Mouse (Mus musculus): ENCODE data around the gene Thap8. TPM values are rescaled to one million over a fixed set of nuclear protein-coding genes. Genes with fewer than 3 reads are reported as not detected.

Thap8 gene
- polyA plus RNA-seq, 1 experiment from 2014 or later: 0.15 TPM

GRCm38 (mm10) chr7:30265041-30265440 lies 14.9 kb upstream of the Thap8 start:
- Histone ChIP-seq H3K4me2 (no peak overlapping the region), H3K4me1 (replicated peaks) (no peaks in the 10 kb centered on the region), H3K27me3 (no peaks in the 10 kb centered on the region), H3K27ac (no peak overlapping the region), H3K4me3 (replicated peaks) (no peak overlapping the region), H3K9me3 (no peaks in the 10 kb centered on the region), H3K36me3 (peaks cover 37% of the 10 kb centered on the region), H3K9ac (replicated peaks) (no peak overlapping the region)
- 87% methylated on average over 2 of the region's 2 CpGs for WGBS
- no peak for ATAC-seq (ENCODE audit: insufficient number of reproducible peaks, insufficient read depth, low FRiP score, low TSS enrichment, low read depth)

- Histone ChIP-seq H3K9me3 (no peaks in the 10 kb centered on the region), H3K27ac (no peak overlapping the region), H3K4me3 (replicated peaks) (no peak overlapping the region), H3K4me2 (no peak overlapping the region), H3K27me3 (no peaks in the 10 kb centered on the region), H3K9ac (replicated peaks) (no peak overlapping the region), H3K4me1 (replicated peaks) (no peaks in the 10 kb centered on the region), H3K36me3 (peaks cover 42% of the 10 kb centered on the region)
- no peak for ATAC-seq (ENCODE audit: insufficient number of reproducible peaks, insufficient read depth, low FRiP score, low TSS enrichment, low read depth)
- WGBS: 94% methylated on average over 5 of the region's 5 CpGs
Observed at GRCm38 (mm10) chr7:30265531-30265930, 14.4 kb upstream of the Thap8 start.

- H3K27me3 ChIP-seq: no peaks in the 10 kb centered on the region
- no peak overlapping the region for H3K9ac ChIP-seq (replicated peaks)
- no peak overlapping the region for H3K4me3 ChIP-seq (replicated peaks)
- no peaks in the 10 kb centered on the region for H3K4me1 ChIP-seq (replicated peaks)
- no peaks in the 10 kb centered on the region for H3K9me3 ChIP-seq
- ATAC-seq (ENCODE audit: insufficient number of reproducible peaks, insufficient read depth, low FRiP score, low TSS enrichment, low read depth): no peak
- no peak overlapping the region for H3K27ac ChIP-seq
- H3K4me2 ChIP-seq: no peak overlapping the region
- peaks cover 45% of the 10 kb centered on the region for H3K36me3 ChIP-seq
- WGBS: 91% methylated on average over 7 of the region's 7 CpGs
Observed at GRCm38 (mm10) chr7:30265935-30266334, 14.0 kb upstream of the Thap8 start.

- 92% methylated on average over 3 of the region's 3 CpGs for WGBS
- H3K4me3 ChIP-seq (replicated peaks): no peak overlapping the region
- H3K36me3 ChIP-seq: peaks cover 45% of the 10 kb centered on the region
- no peak overlapping the region for H3K4me2 ChIP-seq
- ATAC-seq (ENCODE audit: insufficient number of reproducible peaks, insufficient read depth, low FRiP score, low TSS enrichment, low read depth): no peak
- no peaks in the 10 kb centered on the region for H3K9me3 ChIP-seq
- H3K27me3 ChIP-seq: no peaks in the 10 kb centered on the region
- no peaks in the 10 kb centered on the region for H3K4me1 ChIP-seq (replicated peaks)
- H3K27ac ChIP-seq: no peak overlapping the region
- H3K9ac ChIP-seq (replicated peaks): no peak overlapping the region
Observed at GRCm38 (mm10) chr7:30266780-30267179, 13.1 kb upstream of the Thap8 start.

GRCm38 (mm10) chr7:30269641-30270040 lies 10.3 kb upstream of the Thap8 start:
- Histone ChIP-seq H3K4me2 (no peak overlapping the region), H3K4me1 (replicated peaks) (no peaks in the 10 kb centered on the region), H3K36me3 (peaks cover 51% of the 10 kb centered on the region), H3K27ac (no peak overlapping the region), H3K4me3 (replicated peaks) (no peak overlapping the region), H3K9me3 (no peaks in the 10 kb centered on the region), H3K27me3 (no peaks in the 10 kb centered on the region), H3K9ac (replicated peaks) (0 out of 2 replicates have a peak overlapping the region, but pooled peaks have one; percentile 8)
- no peak for ATAC-seq (ENCODE audit: insufficient number of reproducible peaks, insufficient read depth, low FRiP score, low TSS enrichment, low read depth)
- 90% methylated on average over 4 of the region's 4 CpGs for WGBS

- Histone ChIP-seq H3K27me3 (no peaks in the 10 kb centered on the region), H3K9me3 (no peaks in the 10 kb centered on the region), H3K27ac (no peak overlapping the region), H3K9ac (replicated peaks) (no peak overlapping the region), H3K4me3 (replicated peaks) (no peak overlapping the region), H3K4me1 (replicated peaks) (peaks cover 2% of the 10 kb centered on the region; the same call in 1 of the 2 replicates), H3K36me3 (peaks cover 30% of the 10 kb centered on the region), H3K4me2 (no peak overlapping the region)
- WGBS: 65% methylated on average over 6 of the region's 6 CpGs
- no peak for ATAC-seq (ENCODE audit: insufficient number of reproducible peaks, insufficient read depth, low FRiP score, low TSS enrichment, low read depth)
Observed at GRCm38 (mm10) chr7:30274383-30274782, 5.5 kb upstream of the Thap8 start.

GRCm38 (mm10) chr7:30278911-30279310 lies 983 bp upstream of the Thap8 start:
- no peak overlapping the region for H3K9ac ChIP-seq (replicated peaks)
- H3K27me3 ChIP-seq: no peaks in the 10 kb centered on the region
- H3K4me1 ChIP-seq (replicated peaks): peaks cover 14% of the 10 kb centered on the region
- H3K36me3 ChIP-seq: no peaks in the 10 kb centered on the region
- WGBS: 47% methylated on average over 2 of the region's 2 CpGs
- H3K27ac ChIP-seq: no peak overlapping the region
- H3K9me3 ChIP-seq: no peaks in the 10 kb centered on the region
- ATAC-seq (ENCODE audit: insufficient number of reproducible peaks, insufficient read depth, low FRiP score, low TSS enrichment, low read depth): no peak
- H3K4me3 ChIP-seq (replicated peaks): no peak overlapping the region
- peak overlapping the region; percentile 82; the same call in 1 of the 2 replicates for H3K4me2 ChIP-seq

GRCm38 (mm10) chr7:30279536-30279935 lies 358 bp upstream of the Thap8 start:
- peak overlapping the region; percentile 95 for H3K27ac ChIP-seq
- 1% methylated on average over 6 of the region's 6 CpGs for WGBS
- H3K4me2 ChIP-seq: peak overlapping the region; percentile 82
- H3K9ac ChIP-seq (replicated peaks): peak overlapping the region; percentile 57
- H3K27me3 ChIP-seq: no peaks in the 10 kb centered on the region
- peak overlapping the region; percentile 78 for H3K4me3 ChIP-seq (replicated peaks)
- no peak for ATAC-seq (ENCODE audit: insufficient number of reproducible peaks, insufficient read depth, low FRiP score, low TSS enrichment, low read depth)
- H3K4me1 ChIP-seq (replicated peaks): peaks cover 14% of the 10 kb centered on the region
- no peaks in the 10 kb centered on the region for H3K9me3 ChIP-seq
- no peaks in the 10 kb centered on the region for H3K36me3 ChIP-seq

GRCm38 (mm10) chr7:30280670-30281138 lies 810 bp downstream of the Thap8 start:
- ATAC-seq (ENCODE audit: insufficient number of reproducible peaks, insufficient read depth, low FRiP score, low TSS enrichment, low read depth): peak; percentile 85
- H3K9ac ChIP-seq (replicated peaks): peak overlapping the region; percentile 44
- WGBS: under 1% methylated on average over 20 of the region's 20 CpGs

GRCm38 (mm10) chr7:30281522-30281921 lies 1.6 kb downstream of the Thap8 start:
- Histone ChIP-seq H3K27ac (no peak overlapping the region), H3K4me2 (peak overlapping the region; percentile 82; the same call in 1 of the 2 replicates), H3K4me3 (replicated peaks) (peak overlapping the region; percentile 78; the same call in 1 of the 2 replicates)

More at GRCm38 (mm10) chr7:30280670-30281138, 810 bp downstream of the Thap8 start:
- peak overlapping the region; percentile 78 for H3K4me3 ChIP-seq (replicated peaks)
- no peaks in the 10 kb centered on the region for H3K9me3 ChIP-seq
- H3K27ac ChIP-seq: peak overlapping the region; percentile 95
- no peaks in the 10 kb centered on the region for H3K36me3 ChIP-seq
- peaks cover 14% of the 10 kb centered on the region for H3K4me1 ChIP-seq (replicated peaks)
- no peaks in the 10 kb centered on the region for H3K27me3 ChIP-seq
- H3K4me2 ChIP-seq: peak overlapping the region; percentile 82

GRCm38 (mm10) chr7:30282740-30283139 lies 2.8 kb downstream of the Thap8 start:
- Histone ChIP-seq H3K4me3 (replicated peaks) (no peak overlapping the region), H3K36me3 (no peaks in the 10 kb centered on the region), H3K4me2 (no peak overlapping the region), H3K27me3 (peaks cover 2% of the 10 kb centered on the region; the same call in 1 of the 2 replicates), H3K4me1 (replicated peaks) (peaks cover 14% of the 10 kb centered on the region), H3K9me3 (no peaks in the 10 kb centered on the region), H3K9ac (replicated peaks) (no peak overlapping the region), H3K27ac (no peak overlapping the region)
- WGBS: 80% methylated on average over 7 of the region's 7 CpGs
- no peak for ATAC-seq (ENCODE audit: insufficient number of reproducible peaks, insufficient read depth, low FRiP score, low TSS enrichment, low read depth)

More at GRCm38 (mm10) chr7:30281522-30281921, 1.6 kb downstream of the Thap8 start:
- ATAC-seq (ENCODE audit: insufficient number of reproducible peaks, insufficient read depth, low FRiP score, low TSS enrichment, low read depth): no peak
- Histone ChIP-seq H3K9ac (replicated peaks) (no peak overlapping the region), H3K9me3 (no peaks in the 10 kb centered on the region), H3K36me3 (no peaks in the 10 kb centered on the region), H3K4me1 (replicated peaks) (peaks cover 14% of the 10 kb centered on the region), H3K27me3 (0 out of 2 replicates have a peak, but pooled peaks cover 2% of the 10 kb centered on the region)
- 69% methylated on average over 4 of the region's 4 CpGs for WGBS

Data from limb, embryonic 12.5 days (tissue).